Mouse (Mus musculus) erythroblast, embryonic 14.5 days (primary cell): ENCODE results near the gene Mpp1. TPM values are rescaled to one million over a fixed set of nuclear protein-coding genes. Genes with fewer than 3 reads are reported as not detected.
"Not testable (repeated sequence)": the region's sequence is repeated elsewhere in the genome, so short reads cannot be mapped to it uniquely, and the experiment has no call there.

Experiments
- H3K27me3 ChIP-seq: 2 replicates; pipeline ENCODE4 v1.6.1; 2012; ENCODE audit warnings: inconsistent platforms; ENCODE audit not compliant: control insufficient read depth
- H3K36me3 ChIP-seq: 2 replicates; pipeline ENCODE4 v1.6.1; 2012; ENCODE audit warnings: mild to moderate bottlenecking, inconsistent platforms; ENCODE audit not compliant: control insufficient read depth
- H3K4me1 ChIP-seq: 2 replicates; pipeline ENCODE4 v1.6.1; 2012; ENCODE audit warnings: inconsistent platforms; ENCODE audit not compliant: control insufficient read depth
- H3K4me3 ChIP-seq: replicated peaks from 2 replicates; pipeline ENCODE3; 2012; ENCODE audit warnings: moderate library complexity, mild to moderate bottlenecking, inconsistent platforms
- H3K9me3 ChIP-seq: 2 replicates; pipeline ENCODE4 v1.6.1; 2012; ENCODE audit warnings: low read length, inconsistent platforms, mixed read lengths; ENCODE audit not compliant: control insufficient read depth
- GATA1 ChIP-seq: IDR thresholded peaks from 2 replicates; pipeline ENCODE4 v1.6.1; 2012; ENCODE audit warnings: low read length, inconsistent platforms, mixed read lengths
- TAL1 ChIP-seq: IDR thresholded peaks from 3 replicates; pipeline ENCODE4 v1.6.1; 2012; ENCODE audit warnings: low read length, inconsistent platforms, mixed read lengths
- polyA plus RNA-seq: library from polyadenylated mRNA; stranded (reverse); fragments of >175 nt; gene quantifications from 2 replicates; pipeline ENCODE4 v1.2.3, GENCODE M21; 2012

Gene Mpp1
- 5.3 and 6.7 TPM in 2 replicates for polyA plus RNA-seq

GRCm38 (mm10) chrX:75130467-75131160 lies at the start of gene Mpp1:
Mpp1 (minus strand) TSS chrX:75131016.
- Histone ChIP-seq H3K4me3 (peak within 1 kb of the TSS; percentile 87), H3K9me3 (no peaks in the 10 kb centered on the region; the same call in 1 of the 2 replicates), H3K27me3 (no peaks in the 10 kb centered on the region; the same call in 1 of the 2 replicates), H3K4me1 (peaks cover 34% of the 10 kb centered on the region), H3K36me3 (peaks cover 34% of the 10 kb centered on the region)
- TF ChIP-seq TAL1 = no peak
- no peak for TF ChIP-seq GATA1

GRCm38 (mm10) chrX:75163670-75164069 lies 32.9 kb upstream of the Mpp1 start, which contains the start of gene Smim9:
Smim9 (minus strand) TSS chrX:75163770.
- no peaks in the 10 kb centered on the region for H3K4me1 ChIP-seq
- H3K36me3 ChIP-seq = no peaks in the 10 kb centered on the region
- no peaks in the 10 kb centered on the region for H3K9me3 ChIP-seq
- H3K4me3 ChIP-seq = no peak within 1 kb of the TSS
- TF ChIP-seq TAL1 = no peak
- TF ChIP-seq GATA1 = no peak
- no peaks in the 10 kb centered on the region for H3K27me3 ChIP-seq

GRCm38 (mm10) chrX:75155576-75156243 lies 24.9 kb upstream of the Mpp1 start:
- Histone ChIP-seq H3K4me3 (peak overlapping the region; percentile 48), H3K36me3 (no peaks in the 10 kb centered on the region)
- no peak for TF ChIP-seq GATA1
- no peak for TF ChIP-seq TAL1

GRCm38 (mm10) chrX:75152249-75152648 lies 21.4 kb upstream of the Mpp1 start:
- no peak for TF ChIP-seq GATA1
- TF ChIP-seq TAL1 = no peak
- Histone ChIP-seq H3K27me3 (peaks cover 3% of the 10 kb centered on the region; the same call in 1 of the 2 replicates), H3K4me1 (peaks cover 19% of the 10 kb centered on the region), H3K9me3 (no peaks in the 10 kb centered on the region), H3K4me3 (no peak overlapping the region), H3K36me3 (no peaks in the 10 kb centered on the region)

More at GRCm38 (mm10) chrX:75155576-75156243, 24.9 kb upstream of the Mpp1 start:
- Histone ChIP-seq H3K27me3 (no peaks in the 10 kb centered on the region), H3K4me1 (peaks cover 13% of the 10 kb centered on the region), H3K9me3 (no peaks in the 10 kb centered on the region)

GRCm38 (mm10) chrX:75150304-75150703 lies 19.5 kb upstream of the Mpp1 start:
- H3K36me3 ChIP-seq = no peaks in the 10 kb centered on the region
- no peak for TF ChIP-seq GATA1
- no peak for TF ChIP-seq TAL1
- no peak overlapping the region for H3K4me3 ChIP-seq
- H3K9me3 ChIP-seq = no peaks in the 10 kb centered on the region
- peaks cover 12% of the 10 kb centered on the region for H3K4me1 ChIP-seq
- peaks cover 3% of the 10 kb centered on the region; the same call in 1 of the 2 replicates for H3K27me3 ChIP-seq

GRCm38 (mm10) chrX:75148414-75148813 lies 17.6 kb upstream of the Mpp1 start:
- no peaks in the 10 kb centered on the region for H3K9me3 ChIP-seq
- H3K36me3 ChIP-seq = no peaks in the 10 kb centered on the region
- TF ChIP-seq GATA1 (no peak), TAL1 (no peak)
- H3K4me1 ChIP-seq = peaks cover 12% of the 10 kb centered on the region
- peaks cover 8% of the 10 kb centered on the region for H3K27me3 ChIP-seq
- H3K4me3 ChIP-seq = no peak overlapping the region

- H3K27me3 ChIP-seq, H3K9me3 ChIP-seq, H3K36me3 ChIP-seq, H3K4me1 ChIP-seq: not testable (repeated sequence)
- H3K4me3 ChIP-seq = peak overlapping the region; percentile 39
Observed at GRCm38 (mm10) chrX:75143124-75143555, 12.3 kb upstream of the Mpp1 start.

- H3K27me3 ChIP-seq = no peaks in the 10 kb centered on the region
- H3K9me3 ChIP-seq = no peaks in the 10 kb centered on the region
- H3K4me3 ChIP-seq = no peak overlapping the region
- TF ChIP-seq GATA1 (no peak), TAL1 (no peak)
- H3K36me3 ChIP-seq = no peaks in the 10 kb centered on the region
- H3K4me1 ChIP-seq = peaks cover 18% of the 10 kb centered on the region
Observed at GRCm38 (mm10) chrX:75138182-75138581, 7.4 kb upstream of the Mpp1 start.

- Histone ChIP-seq H3K36me3 (no peaks in the 10 kb centered on the region), H3K9me3 (no peaks in the 10 kb centered on the region), H3K4me3 (no peak overlapping the region), H3K27me3 (no peaks in the 10 kb centered on the region), H3K4me1 (peaks cover 18% of the 10 kb centered on the region)
- TF ChIP-seq TAL1 (0 out of 3 replicates have a peak, but pooled peaks have one; percentile 24), GATA1 (no peak)
Observed at GRCm38 (mm10) chrX:75137729-75138128, 6.9 kb upstream of the Mpp1 start.
